Mouse (Mus musculus): ENCODE measurements at regions not wholly inside any gene's neighbourhood (a gene's known extent, or its start where the extent isn't known, plus 50 kb on each side); places are given as distances from the start of the nearest gene placed in this dataset.

- H3K4me1 ChIP-seq, result no peaks in the 10 kb centered on the region
- DNase-seq (ENCODE audit: low spot score), result no peak
- no peak overlapping the region for H3K27ac ChIP-seq
- no peaks in the 10 kb centered on the region for H3K36me3 ChIP-seq
- H3K4me3 ChIP-seq, result no peak overlapping the region
- no peaks in the 10 kb centered on the region for H3K27me3 ChIP-seq (ENCODE audit: low read depth, poor library complexity, severe bottlenecking)
- no peaks in the 10 kb centered on the region for H3K9me3 ChIP-seq (replicated peaks)
- WGBS, result 71% methylated on average over 1 of the region's 1 CpGs
These were observed 314.5 kb downstream of the 9330182O14Rik start for GRCm38 (mm10) chr15:40448623-40449022.

GRCm38 (mm10) chr15:40453235-40453634 is 319.1 kb downstream of the 9330182O14Rik start:
- 78% methylated on average over 2 of the region's 2 CpGs for WGBS
- no peak overlapping the region for H3K4me3 ChIP-seq
- no peak overlapping the region for H3K27ac ChIP-seq
- no peak for DNase-seq (ENCODE audit: low spot score)
- no peaks in the 10 kb centered on the region for H3K36me3 ChIP-seq
- no peaks in the 10 kb centered on the region for H3K27me3 ChIP-seq (ENCODE audit: low read depth, poor library complexity, severe bottlenecking)
- no peaks in the 10 kb centered on the region for H3K9me3 ChIP-seq (replicated peaks)
- no peaks in the 10 kb centered on the region for H3K4me1 ChIP-seq

GRCm38 (mm10) chr15:40475659-40476355 is 341.6 kb downstream of the 9330182O14Rik start:
- WGBS, result 82% methylated on average over 7 of the region's 7 CpGs
- no peaks in the 10 kb centered on the region for H3K9me3 ChIP-seq (replicated peaks)
- no peaks in the 10 kb centered on the region for H3K36me3 ChIP-seq
- no peak overlapping the region for H3K4me3 ChIP-seq
- DNase-seq (ENCODE audit: low spot score), result no peak
- H3K4me1 ChIP-seq, result no peaks in the 10 kb centered on the region
- no peaks in the 10 kb centered on the region for H3K27me3 ChIP-seq (ENCODE audit: low read depth, poor library complexity, severe bottlenecking)
- no peak overlapping the region for H3K27ac ChIP-seq

- DNase-seq (ENCODE audit: low spot score), result no peak
- Histone ChIP-seq H3K36me3 (no peaks in the 10 kb centered on the region), H3K4me1 (0 out of 2 replicates have a peak, but pooled peaks cover 5% of the 10 kb centered on the region), H3K27me3 (ENCODE audit: low read depth, poor library complexity, severe bottlenecking) (0 out of 2 replicates have a peak, but pooled peaks cover 2% of the 10 kb centered on the region), H3K27ac (no peak overlapping the region), H3K9me3 (replicated peaks) (no peaks in the 10 kb centered on the region), H3K4me3 (no peak overlapping the region)
- WGBS, result 79% methylated on average over 1 of the region's 1 CpGs
These were observed 346.2 kb downstream of the 9330182O14Rik start for GRCm38 (mm10) chr15:40480386-40480785.

GRCm38 (mm10) chr15:40481239-40481638 is 347.1 kb downstream of the 9330182O14Rik start:
- 32% methylated on average over 3 of the region's 3 CpGs for WGBS
- Histone ChIP-seq H3K4me1 (0 out of 2 replicates have a peak, but pooled peaks cover 5% of the 10 kb centered on the region), H3K27me3 (ENCODE audit: low read depth, poor library complexity, severe bottlenecking) (0 out of 2 replicates have a peak, but pooled peaks cover 8% of the 10 kb centered on the region), H3K9me3 (replicated peaks) (no peaks in the 10 kb centered on the region), H3K36me3 (no peaks in the 10 kb centered on the region), H3K4me3 (no peak overlapping the region), H3K27ac (no peak overlapping the region)
- DNase-seq (ENCODE audit: low spot score), result no peak

- H3K27ac ChIP-seq, result no peak overlapping the region
- H3K27me3 ChIP-seq (ENCODE audit: low read depth, poor library complexity, severe bottlenecking), result 0 out of 2 replicates have a peak, but pooled peaks cover 8% of the 10 kb centered on the region
- H3K4me3 ChIP-seq, result no peak overlapping the region
- no peaks in the 10 kb centered on the region for H3K36me3 ChIP-seq
- no peak for DNase-seq (ENCODE audit: low spot score)
- WGBS, result 100% methylated on average over 1 of the region's 1 CpGs
- H3K4me1 ChIP-seq, result 0 out of 2 replicates have a peak, but pooled peaks cover 5% of the 10 kb centered on the region
- no peaks in the 10 kb centered on the region for H3K9me3 ChIP-seq (replicated peaks)
These were observed 351.8 kb downstream of the 9330182O14Rik start for GRCm38 (mm10) chr15:40485997-40486396.

- H3K9me3 ChIP-seq (replicated peaks), result no peaks in the 10 kb centered on the region
- H3K27ac ChIP-seq, result no peak overlapping the region
- WGBS, result 59% methylated on average over 11 of the region's 11 CpGs
- peak; percentile 32 for DNase-seq (ENCODE audit: low spot score)
- no peak overlapping the region for H3K4me3 ChIP-seq
- peaks cover 9% of the 10 kb centered on the region for H3K4me1 ChIP-seq
- H3K27me3 ChIP-seq (ENCODE audit: low read depth, poor library complexity, severe bottlenecking), result 0 out of 2 replicates have a peak, but pooled peaks cover 4% of the 10 kb centered on the region
- no peaks in the 10 kb centered on the region for H3K36me3 ChIP-seq
These were observed 367.3 kb downstream of the 9330182O14Rik start for GRCm38 (mm10) chr15:40501180-40502125.

GRCm38 (mm10) chr15:40510826-40511225 is 376.7 kb downstream of the 9330182O14Rik start:
- no peaks in the 10 kb centered on the region for H3K36me3 ChIP-seq
- DNase-seq (ENCODE audit: low spot score), result peak; percentile 37
- WGBS, result 80% methylated on average over 2 of the region's 2 CpGs

GRCm38 (mm10) chr15:40524350-40524749 is 390.2 kb downstream of the 9330182O14Rik start:
- Histone ChIP-seq H3K4me1 (no peaks in the 10 kb centered on the region), H3K27ac (no peak overlapping the region), H3K9me3 (replicated peaks) (no peaks in the 10 kb centered on the region), H3K4me3 (no peak overlapping the region), H3K36me3 (no peaks in the 10 kb centered on the region), H3K27me3 (ENCODE audit: low read depth, poor library complexity, severe bottlenecking) (no peaks in the 10 kb centered on the region)
- no peak for DNase-seq (ENCODE audit: low spot score)
- WGBS, result 73% methylated on average over 2 of the region's 2 CpGs

More at GRCm38 (mm10) chr15:40510826-40511225, 376.7 kb downstream of the 9330182O14Rik start:
- no peaks in the 10 kb centered on the region for H3K27me3 ChIP-seq (ENCODE audit: low read depth, poor library complexity, severe bottlenecking)
- no peak overlapping the region for H3K4me3 ChIP-seq
- no peak overlapping the region for H3K27ac ChIP-seq
- peaks cover 5% of the 10 kb centered on the region for H3K4me1 ChIP-seq
- H3K9me3 ChIP-seq (replicated peaks), result no peaks in the 10 kb centered on the region

- Histone ChIP-seq H3K27me3 (ENCODE audit: low read depth, poor library complexity, severe bottlenecking) (no peaks in the 10 kb centered on the region), H3K27ac (no peak overlapping the region), H3K4me1 (no peaks in the 10 kb centered on the region), H3K4me3 (no peak overlapping the region), H3K36me3 (no peaks in the 10 kb centered on the region), H3K9me3 (replicated peaks) (no peaks in the 10 kb centered on the region)
- 89% methylated on average over 8 of the region's 8 CpGs for WGBS
- no peak for DNase-seq (ENCODE audit: low spot score)
These were observed 399.3 kb downstream of the 9330182O14Rik start for GRCm38 (mm10) chr15:40533451-40533873.

- H3K36me3 ChIP-seq, result no peaks in the 10 kb centered on the region
- H3K4me1 ChIP-seq, result peaks cover 10% of the 10 kb centered on the region
- H3K9me3 ChIP-seq (replicated peaks), result no peaks in the 10 kb centered on the region
- no peaks in the 10 kb centered on the region for H3K27me3 ChIP-seq (ENCODE audit: low read depth, poor library complexity, severe bottlenecking)
- 97% methylated on average over 2 of the region's 2 CpGs for WGBS
- DNase-seq (ENCODE audit: low spot score), result no peak
- no peak overlapping the region for H3K27ac ChIP-seq
- H3K4me3 ChIP-seq, result no peak overlapping the region
These were observed 427.5 kb downstream of the 9330182O14Rik start for GRCm38 (mm10) chr15:40561661-40562060.

- Histone ChIP-seq H3K27ac (no peak overlapping the region), H3K4me1 (peaks cover 13% of the 10 kb centered on the region), H3K4me3 (no peak overlapping the region), H3K9me3 (replicated peaks) (no peaks in the 10 kb centered on the region), H3K27me3 (ENCODE audit: low read depth, poor library complexity, severe bottlenecking) (no peaks in the 10 kb centered on the region), H3K36me3 (no peaks in the 10 kb centered on the region)
- WGBS, result 61% methylated on average over 5 of the region's 5 CpGs
- DNase-seq (ENCODE audit: low spot score), result no peak
These were observed 431.6 kb downstream of the 9330182O14Rik start for GRCm38 (mm10) chr15:40565716-40566115.

- Histone ChIP-seq H3K4me1 (peaks cover 13% of the 10 kb centered on the region), H3K27ac (no peak overlapping the region), H3K27me3 (ENCODE audit: low read depth, poor library complexity, severe bottlenecking) (no peaks in the 10 kb centered on the region), H3K36me3 (no peaks in the 10 kb centered on the region), H3K9me3 (replicated peaks) (no peaks in the 10 kb centered on the region), H3K4me3 (no peak overlapping the region)
- WGBS, result 19% methylated on average over 4 of the region's 4 CpGs
- no peak for DNase-seq (ENCODE audit: low spot score)
These were observed 432.3 kb downstream of the 9330182O14Rik start for GRCm38 (mm10) chr15:40566481-40566880.

Data from limb, embryonic 10.5 days (tissue).